Mouse (Mus musculus): Measurements from ENCODE around the gene Appl1. TPM values are rescaled to one million over a fixed set of nuclear protein-coding genes. Genes with fewer than 3 reads are reported as not detected.

Gene Appl1
- polyA plus RNA-seq, 1 experiment from 2014 or later = 38.4 TPM

DNA sequence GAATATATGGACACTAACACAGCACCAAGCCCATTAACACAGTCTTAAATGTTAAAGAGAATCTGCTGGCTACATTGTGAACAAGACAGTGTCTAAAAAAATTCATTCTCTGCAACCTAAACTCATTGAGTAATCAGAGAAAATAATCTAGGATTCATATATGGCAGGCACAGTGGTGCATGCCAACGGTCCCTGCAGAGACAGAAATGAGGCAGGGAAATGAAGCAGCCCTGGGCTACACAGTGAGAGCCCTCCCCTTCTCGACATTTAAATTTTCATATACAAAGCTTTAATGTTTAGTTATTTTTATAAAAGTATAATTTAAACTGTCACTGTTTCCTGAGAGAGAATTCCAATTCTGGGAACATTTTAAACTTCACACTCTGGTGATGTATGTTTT lies 71.5 kb downstream of the Appl1 start:
- DNase-seq (ENCODE audit: low spot score) = no peak
- Histone ChIP-seq H3K4me1 (replicated peaks; ENCODE audit: control insufficient read depth, insufficient read depth, low read length) (no peaks in the 10 kb centered on the region), H3K4me3 (ENCODE audit: low read depth, low read length) (no peak overlapping the region), H3K4me2 (ENCODE audit: low read depth, low read length, severe bottlenecking) (no peak overlapping the region), H3K9me3 (ENCODE audit: control insufficient read depth, low read length) (no peaks in the 10 kb centered on the region), H3K27me3 (ENCODE audit: control insufficient read depth, insufficient read depth, low read length) (no peaks in the 10 kb centered on the region), H3K27ac (ENCODE audit: low read depth, low read length) (no peak overlapping the region), H3K9ac (ENCODE audit: low read length) (no peak overlapping the region), H3K36me3 (ENCODE audit: control insufficient read depth, insufficient read depth, low read length) (no peaks in the 10 kb centered on the region)
- no peak for ATAC-seq (replicated peaks; ENCODE audit: low FRiP score)
- WGBS = 81% methylated on average over 2 of the region's 2 CpGs

DNA sequence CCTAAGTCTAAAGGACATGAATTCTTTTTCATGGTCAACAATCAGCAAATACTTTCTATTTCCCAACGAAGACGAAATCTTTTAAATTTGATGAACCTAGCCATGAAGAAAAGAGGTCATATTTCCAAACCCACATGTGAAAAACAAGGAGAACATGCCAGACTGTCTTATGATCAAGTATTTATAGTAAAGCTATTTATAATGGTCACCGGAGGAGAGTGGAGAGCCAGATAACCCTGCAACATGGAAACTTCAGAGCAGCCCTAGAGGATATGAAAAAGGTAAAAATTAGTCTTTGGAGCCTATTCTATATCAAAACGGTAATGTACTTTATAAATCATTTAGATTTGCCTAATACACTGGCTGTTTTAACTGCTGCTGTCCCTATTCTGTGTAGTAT lies 76.6 kb downstream of the Appl1 start, which contains the start of gene Asb14:
Asb14 (plus strand) TSS at position 166 of the 400 bp plus-strand sequence.
- no peaks in the 10 kb centered on the region for H3K4me1 ChIP-seq (replicated peaks; ENCODE audit: control insufficient read depth, insufficient read depth, low read length)
- no peaks in the 10 kb centered on the region for H3K27me3 ChIP-seq (ENCODE audit: control insufficient read depth, insufficient read depth, low read length)
- no peaks in the 10 kb centered on the region for H3K9me3 ChIP-seq (ENCODE audit: control insufficient read depth, low read length)
- DNase-seq (ENCODE audit: low spot score) (no peak), ATAC-seq (replicated peaks; ENCODE audit: low FRiP score) (no peak)
- no peak within 1 kb of the TSS for H3K4me2 ChIP-seq (ENCODE audit: low read depth, low read length, severe bottlenecking)
- no peaks in the 10 kb centered on the region for H3K36me3 ChIP-seq (ENCODE audit: control insufficient read depth, insufficient read depth, low read length)
- no peak within 1 kb of the TSS for H3K4me3 ChIP-seq (ENCODE audit: low read depth, low read length)
- H3K27ac ChIP-seq (ENCODE audit: low read depth, low read length) = no peak within 1 kb of the TSS
- no peak within 1 kb of the TSS for H3K9ac ChIP-seq (ENCODE audit: low read length)
- 89% methylated on average over 4 of the region's 4 CpGs for WGBS

DNA sequence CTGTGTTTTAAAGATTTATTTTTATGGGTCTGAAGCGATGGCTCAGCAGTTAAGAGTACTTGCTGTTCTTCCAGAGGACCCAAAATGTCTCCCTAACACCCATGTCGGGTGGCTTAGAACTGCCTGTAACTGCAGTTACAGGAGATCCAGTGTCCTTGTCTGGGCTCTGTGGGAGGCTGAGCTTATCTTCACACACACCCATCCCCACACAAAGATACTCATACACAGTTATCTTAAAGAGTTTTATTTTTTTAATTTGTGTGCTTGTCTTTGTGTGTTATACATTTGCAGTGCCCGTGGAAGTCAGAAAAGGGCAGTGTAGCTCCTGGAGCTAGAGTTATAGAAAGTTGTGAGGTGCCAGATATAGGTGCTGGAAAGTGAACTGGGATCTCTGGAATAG lies 80.3 kb downstream of the Appl1 start:
- Histone ChIP-seq H3K4me1 (replicated peaks; ENCODE audit: control insufficient read depth, insufficient read depth, low read length) (no peaks in the 10 kb centered on the region), H3K9me3 (ENCODE audit: control insufficient read depth, low read length) (no peaks in the 10 kb centered on the region), H3K27ac (ENCODE audit: low read depth, low read length) (no peak overlapping the region), H3K4me2 (ENCODE audit: low read depth, low read length, severe bottlenecking) (no peak overlapping the region), H3K9ac (ENCODE audit: low read length) (no peak overlapping the region), H3K4me3 (ENCODE audit: low read depth, low read length) (no peak overlapping the region), H3K27me3 (ENCODE audit: control insufficient read depth, insufficient read depth, low read length) (no peaks in the 10 kb centered on the region), H3K36me3 (ENCODE audit: control insufficient read depth, insufficient read depth, low read length) (no peaks in the 10 kb centered on the region)
- DNase-seq (ENCODE audit: low spot score) = no peak
- ATAC-seq (replicated peaks; ENCODE audit: low FRiP score) = no peak
- 94% methylated on average over 3 of the region's 3 CpGs for WGBS

DNA sequence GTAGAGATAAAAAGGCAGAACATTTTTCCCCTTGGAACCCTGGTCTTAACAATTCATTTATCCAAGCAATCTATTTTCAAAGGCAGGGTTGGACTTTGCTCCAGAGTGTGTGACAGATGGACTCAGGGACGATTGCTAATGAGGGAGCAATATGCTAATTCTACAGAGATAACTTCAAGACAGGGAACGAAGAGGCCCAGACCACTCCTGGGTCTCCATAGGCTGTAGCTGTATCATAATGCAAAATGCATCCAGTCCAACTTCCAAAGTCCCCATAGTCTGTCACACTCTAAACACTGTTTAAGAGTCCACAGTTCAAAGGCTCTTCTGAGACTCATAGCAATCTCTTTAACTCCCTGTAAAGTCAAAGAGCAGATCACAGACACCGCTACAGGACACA lies 83.8 kb downstream of the Appl1 start:
- no peak for ATAC-seq (replicated peaks; ENCODE audit: low FRiP score)
- no peak for DNase-seq (ENCODE audit: low spot score)
- Histone ChIP-seq H3K9ac (ENCODE audit: low read length) (no peak overlapping the region), H3K27me3 (ENCODE audit: control insufficient read depth, insufficient read depth, low read length) (no peaks in the 10 kb centered on the region), H3K4me2 (ENCODE audit: low read depth, low read length, severe bottlenecking) (no peak overlapping the region), H3K4me1 (replicated peaks; ENCODE audit: control insufficient read depth, insufficient read depth, low read length) (no peaks in the 10 kb centered on the region), H3K27ac (ENCODE audit: low read depth, low read length) (no peak overlapping the region), H3K9me3 (ENCODE audit: control insufficient read depth, low read length) (no peaks in the 10 kb centered on the region), H3K36me3 (ENCODE audit: control insufficient read depth, insufficient read depth, low read length) (no peaks in the 10 kb centered on the region), H3K4me3 (ENCODE audit: low read depth, low read length) (no peak overlapping the region)
- WGBS = 74% methylated on average over 3 of the region's 3 CpGs

DNA sequence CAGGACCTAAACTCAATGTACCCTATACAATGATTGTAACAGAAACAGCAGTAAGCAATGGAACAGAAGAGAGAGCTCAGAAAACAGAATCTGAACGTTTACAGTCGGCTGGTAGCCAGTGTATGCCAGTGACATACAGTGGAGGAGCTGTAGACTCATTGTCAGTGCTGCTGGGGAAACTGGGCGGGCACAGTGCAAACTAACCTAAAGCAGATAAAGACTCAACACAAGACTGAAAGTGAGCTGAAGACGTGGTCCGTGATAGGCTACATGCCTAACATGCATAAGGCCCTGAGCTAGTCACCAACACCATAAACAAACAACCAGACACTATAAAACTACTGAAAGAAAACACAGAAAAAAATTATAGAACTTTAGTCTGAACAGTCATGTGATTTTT lies 89.3 kb downstream of the Appl1 start:
- no peak overlapping the region for H3K4me3 ChIP-seq (ENCODE audit: low read depth, low read length)
- H3K9ac ChIP-seq (ENCODE audit: low read length) = no peak overlapping the region
- H3K4me1 ChIP-seq (replicated peaks; ENCODE audit: control insufficient read depth, insufficient read depth, low read length) = no peaks in the 10 kb centered on the region
- no peak for DNase-seq (ENCODE audit: low spot score)
- 89% methylated on average over 5 of the region's 5 CpGs for WGBS
- H3K36me3 ChIP-seq (ENCODE audit: control insufficient read depth, insufficient read depth, low read length) = no peaks in the 10 kb centered on the region
- H3K27me3 ChIP-seq (ENCODE audit: control insufficient read depth, insufficient read depth, low read length) = no peaks in the 10 kb centered on the region
- no peak overlapping the region for H3K27ac ChIP-seq (ENCODE audit: low read depth, low read length)
- no peak for ATAC-seq (replicated peaks; ENCODE audit: low FRiP score)
- no peaks in the 10 kb centered on the region for H3K9me3 ChIP-seq (ENCODE audit: control insufficient read depth, low read length)
- H3K4me2 ChIP-seq (ENCODE audit: low read depth, low read length, severe bottlenecking) = no peak overlapping the region

DNA sequence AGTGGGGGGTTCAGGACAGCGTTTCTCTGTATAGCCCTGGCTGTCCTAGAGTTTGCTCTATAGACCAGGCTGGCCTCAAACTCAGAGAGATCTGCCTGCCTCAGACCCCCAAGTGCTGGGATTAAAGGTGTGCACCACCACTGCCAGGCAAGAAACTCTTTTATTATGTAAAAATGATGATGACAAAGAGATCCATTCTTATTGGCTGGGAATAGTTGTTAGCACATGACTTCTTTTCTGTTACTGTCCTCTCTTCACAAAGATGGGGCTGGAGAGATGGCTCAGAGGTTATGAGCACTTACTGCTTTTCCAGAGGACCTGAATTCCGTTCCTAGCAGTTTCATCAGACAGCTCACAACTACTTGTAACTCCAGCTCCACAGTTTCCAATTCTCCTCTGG lies 91.1 kb downstream of the Appl1 start:
- ATAC-seq (replicated peaks; ENCODE audit: low FRiP score) (no peak), DNase-seq (ENCODE audit: low spot score) (no peak)
- H3K4me3 ChIP-seq (ENCODE audit: low read depth, low read length) = no peak overlapping the region
- H3K4me1 ChIP-seq (replicated peaks; ENCODE audit: control insufficient read depth, insufficient read depth, low read length) = no peaks in the 10 kb centered on the region
- H3K9ac ChIP-seq (ENCODE audit: low read length) = no peak overlapping the region
- no peaks in the 10 kb centered on the region for H3K27me3 ChIP-seq (ENCODE audit: control insufficient read depth, insufficient read depth, low read length)
- no peaks in the 10 kb centered on the region for H3K9me3 ChIP-seq (ENCODE audit: control insufficient read depth, low read length)
- 71% methylated on average over 2 of the region's 2 CpGs for WGBS
- H3K36me3 ChIP-seq (ENCODE audit: control insufficient read depth, insufficient read depth, low read length) = no peaks in the 10 kb centered on the region
- H3K27ac ChIP-seq (ENCODE audit: low read depth, low read length) = no peak overlapping the region
- no peak overlapping the region for H3K4me2 ChIP-seq (ENCODE audit: low read depth, low read length, severe bottlenecking)

DNA sequence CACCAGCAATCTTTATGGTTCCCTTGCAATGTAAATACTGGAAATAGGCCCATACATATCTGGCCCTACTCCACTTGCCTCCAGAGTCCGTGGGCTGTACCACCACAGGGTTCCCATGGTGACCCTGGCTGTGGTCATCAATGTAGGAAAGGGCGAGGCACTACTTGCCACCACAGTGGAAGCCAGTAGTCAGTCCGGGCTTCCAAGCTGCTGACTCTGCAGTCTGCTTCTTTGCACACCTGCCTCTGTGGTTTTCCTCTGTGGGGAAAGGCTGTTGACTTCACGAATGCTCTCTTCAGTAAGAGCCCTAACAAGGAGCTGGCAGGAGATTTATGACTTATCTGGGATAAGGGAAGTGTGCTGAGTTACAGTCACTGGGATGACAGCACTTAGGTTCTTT lies 92.3 kb downstream of the Appl1 start:
- no peak overlapping the region for H3K9ac ChIP-seq (ENCODE audit: low read length)
- H3K36me3 ChIP-seq (ENCODE audit: control insufficient read depth, insufficient read depth, low read length) = no peaks in the 10 kb centered on the region
- no peak overlapping the region for H3K4me3 ChIP-seq (ENCODE audit: low read depth, low read length)
- ATAC-seq (replicated peaks; ENCODE audit: low FRiP score) (no peak), DNase-seq (ENCODE audit: low spot score) (no peak)
- 86% methylated on average over 4 of the region's 4 CpGs for WGBS
- no peaks in the 10 kb centered on the region for H3K27me3 ChIP-seq (ENCODE audit: control insufficient read depth, insufficient read depth, low read length)
- H3K27ac ChIP-seq (ENCODE audit: low read depth, low read length) = no peak overlapping the region
- H3K4me2 ChIP-seq (ENCODE audit: low read depth, low read length, severe bottlenecking) = no peak overlapping the region
- no peaks in the 10 kb centered on the region for H3K9me3 ChIP-seq (ENCODE audit: control insufficient read depth, low read length)
- no peaks in the 10 kb centered on the region for H3K4me1 ChIP-seq (replicated peaks; ENCODE audit: control insufficient read depth, insufficient read depth, low read length)

Other genes with a start within 250 kb of the Appl1 start
- gene Asb14, start 76.7 kb downstream of the Appl1 start, polyA plus RNA-seq (2014; fragmentation: Nextera tagmentation; extraction: Ambion mirVana) = not detected in 2 replicates
- gene Hesx1, start 23.2 kb upstream of the Appl1 start, polyA plus RNA-seq (2014; fragmentation: Nextera tagmentation; extraction: Ambion mirVana) = 0.52 TPM in 1 of 2 replicates, not detected in the other
- gene Il17rd, start 67.7 kb upstream of the Appl1 start, polyA plus RNA-seq (2014; fragmentation: Nextera tagmentation; extraction: Ambion mirVana) = 7.2 and 7.8 TPM in 2 replicates
- gene Arhgef3, start 143.7 kb upstream of the Appl1 start, polyA plus RNA-seq (2014; fragmentation: Nextera tagmentation; extraction: Ambion mirVana) = 2.3 and 2.9 TPM in 2 replicates